Mouse (Mus musculus) liver, embryonic 14.5 days (tissue): ENCODE results near the gene Tnip2. TPM values are rescaled to one million over a fixed set of nuclear protein-coding genes. Genes with fewer than 3 reads are reported as not detected.
A peak's percentile ranks its signal among the peaks of the same experiment; 100 is the strongest.

Source experiments
- ATAC-seq: fragments of 200-750 bp; cut with Nextera tagmentation; 2 replicates; pipeline ENCODE4 v1.8.0; 2017; ENCODE audit warnings: moderate number of reproducible peaks, mild to moderate bottlenecking, moderate library complexity; ENCODE audit not compliant: insufficient read depth
- DNase-seq, 3 experiments: peaks; one replicate each; pipeline ENCODE4 v3.0.0-alpha.2; 2012 to 2013; ENCODE audit warnings: low read depth in 3 of 3, low spot score in 3 of 3
- H3K27ac ChIP-seq: fragments of 300-500 bp; sonication (generic); 2 replicates; pipeline ENCODE4 v1.5.1; 2014; ENCODE audit warnings: moderate library complexity, mild to moderate bottlenecking, control low read depth, inconsistent platforms
- H3K27me3 ChIP-seq: fragments of 300-500 bp; sonication (generic); 2 replicates; pipeline ENCODE4 v1.6.1; 2014; ENCODE audit warnings: mild to moderate bottlenecking, low read length, moderate library complexity; ENCODE audit not compliant: control insufficient read depth, insufficient read depth
- H3K36me3 ChIP-seq: fragments of 300-500 bp; sonication (generic); replicated peaks from 2 replicates; pipeline ENCODE4 v1.6.1; 2014; ENCODE audit warnings: low read depth; ENCODE audit not compliant: control insufficient read depth, insufficient read depth
- H3K4me1 ChIP-seq, 2 experiments: fragments of 200-500 bp in 1 of 2; fragments of 300-500 bp in 1 of 2; sonication (generic) in 1 of 2; replicated peaks; 2 replicates each; pipeline ENCODE4 v1.6.1; 2012 to 2014; ENCODE audit warnings: antibody characterized with exemption in 1 of 2, inconsistent platforms in 1 of 2, low read length in 1 of 2; ENCODE audit not compliant: control insufficient read depth in 2 of 2, insufficient read depth in 2 of 2
- H3K4me2 ChIP-seq: fragments of 300-500 bp; sonication (generic); 2 replicates; pipeline ENCODE4 v1.6.1; 2014; ENCODE audit warnings: low read depth, mild to moderate bottlenecking, control low read depth, moderate library complexity
- H3K4me3 ChIP-seq, 2 experiments: fragments of 200-500 bp in 1 of 2; fragments of 300-500 bp in 1 of 2; sonication (generic) in 1 of 2; 2 replicates each; pipeline ENCODE4 v1.5.1; 2012 to 2014; ENCODE audit warnings: low read depth in 2 of 2, low read length in 2 of 2, mild to moderate bottlenecking in 2 of 2, control low read depth in 1 of 2, inconsistent platforms in 1 of 2, moderate library complexity in 1 of 2; ENCODE audit not compliant: insufficient read depth in 1 of 2
- H3K9ac ChIP-seq: fragments of 300-500 bp; sonication (generic); replicated peaks from 2 replicates; pipeline ENCODE4 v1.6.1; 2014; ENCODE audit warnings: mild to moderate bottlenecking, control low read depth, moderate library complexity
- H3K9me3 ChIP-seq: fragments of 300-500 bp; sonication (generic); 2 replicates; pipeline ENCODE4 v1.6.1; 2016; ENCODE audit warnings: low read length, mixed read lengths; ENCODE audit not compliant: control insufficient read depth
- CTCF ChIP-seq: IDR thresholded peaks from 2 replicates; pipeline ENCODE4 v1.5.1; 2016; ENCODE audit warnings: antibody characterized with exemption, low read depth, control low read depth
- EP300 ChIP-seq: IDR thresholded peaks from 2 replicates; pipeline ENCODE4 v1.6.1; 2016; ENCODE audit warnings: antibody characterized with exemption, low read depth
- WGBS: fragments of 180-500 bp; shearing (Covaris S2); extraction: QIAGEN DNeasy Blood & Tissue Kit; methylation state at CpG from one replicate; pipeline ENCODE4 v1.1.7; 2014; ENCODE audit not compliant: insufficient replicate concordance; 5-methylcytosine and 5-hydroxymethylcytosine counted together
- polyA plus RNA-seq, 2 experiments: library from polyadenylated mRNA; depleted of rRNA in 1 of 2; stranded (reverse) in 1 of 2; unstranded in 1 of 2; fragments of >200 nt; fragmentation: Nextera tagmentation in 1 of 2; extraction: Ambion mirVana in 1 of 2; gene quantifications; 2 replicates each; pipeline versions ENCODE4 v1.2.1 to v1.2.3; 2012 to 2014

Tnip2 gene
- polyA plus RNA-seq, 2 experiments = 3.2 to 5.0 TPM

DNA sequence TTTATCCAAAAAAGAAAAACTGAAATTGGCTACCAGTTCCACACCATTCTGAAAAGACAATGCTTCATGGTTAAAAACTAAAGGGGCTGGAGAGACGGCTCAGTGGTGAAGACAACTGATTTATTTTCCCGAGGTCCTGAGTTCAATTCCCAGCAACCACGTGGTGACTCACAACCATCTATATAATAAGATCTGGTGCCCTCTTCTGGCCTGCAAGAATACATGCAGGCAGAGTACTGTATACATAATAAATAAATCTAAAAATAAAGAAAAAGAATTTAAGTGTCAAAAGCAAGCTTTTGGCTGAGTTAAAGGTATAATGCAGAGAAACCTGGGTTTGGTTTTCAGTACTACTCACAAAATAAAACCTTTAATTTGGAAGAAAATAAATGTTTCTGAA lies 32.9 kb downstream of the Tnip2 start:
- Histone ChIP-seq H3K9ac (no peak overlapping the region), H3K9me3 (no peaks in the 10 kb centered on the region), H3K4me1 (no peaks in the 10 kb centered on the region), H3K4me2 (no peak overlapping the region), H3K27ac (no peak overlapping the region), H3K4me3 (no peak overlapping the region), H3K36me3 (peaks cover 8% of the 10 kb centered on the region), H3K27me3 (no peaks in the 10 kb centered on the region)
- peak; percentile 27; the same call in 1 of the 2 replicates for TF ChIP-seq CTCF
- TF ChIP-seq EP300 = no peak
- 78% methylated on average over 3 of the region's 3 CpGs for WGBS
- ATAC-seq (no peak), DNase-seq (no peak)

DNA sequence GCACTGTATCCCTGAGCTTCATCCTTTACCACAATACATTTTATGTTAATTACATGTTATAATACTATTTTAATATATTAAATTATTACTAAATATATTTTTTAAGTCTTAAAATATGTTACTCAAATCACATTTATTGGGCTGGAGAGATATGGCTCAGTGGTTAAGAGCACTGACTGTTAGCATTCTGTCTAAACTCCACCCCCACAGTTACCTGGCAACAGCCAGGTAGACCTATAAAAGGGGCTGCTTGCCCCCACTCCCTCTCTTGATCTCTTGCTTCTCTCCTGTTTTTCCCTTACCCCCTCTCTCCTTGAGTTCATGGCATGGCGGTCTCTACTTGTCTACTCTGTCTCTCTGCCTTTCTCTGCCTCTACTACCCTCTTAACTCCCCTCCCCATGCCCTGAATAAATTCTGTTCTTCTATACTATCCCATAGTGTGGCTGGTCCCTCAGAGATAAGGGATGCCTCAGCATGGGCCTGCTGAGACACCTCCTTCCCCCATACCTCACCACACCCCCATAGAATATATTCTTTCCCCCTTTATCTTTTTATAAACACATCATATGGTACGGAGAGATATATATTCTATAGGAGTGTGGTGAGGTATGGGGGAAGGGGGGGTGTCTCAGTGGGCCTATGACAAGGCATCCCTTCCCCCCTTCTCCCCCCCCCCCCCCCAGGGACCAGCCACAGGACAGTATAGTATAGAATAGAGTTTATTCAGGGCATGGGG lies 45.6 kb downstream of the Tnip2 start:
- Histone ChIP-seq H3K9me3 (no peaks in the 10 kb centered on the region), H3K4me3 (no peak overlapping the region), H3K36me3 (peaks cover 29% of the 10 kb centered on the region), H3K27me3 (no peaks in the 10 kb centered on the region), H3K9ac (no peak overlapping the region; the same call in 1 of the 2 replicates), H3K4me2 (peak overlapping the region; percentile 49), H3K27ac (peak overlapping the region; percentile 65), H3K4me1 (peaks cover 19% of the 10 kb centered on the region in 2 experiments)
- TF ChIP-seq EP300 (peak; percentile 82), CTCF (no peak)
- ATAC-seq (peak; percentile 99), DNase-seq (peak; percentile 66 to 68 (median 68))
- WGBS = 15% methylated on average over 2 of the region's 2 CpGs

DNA sequence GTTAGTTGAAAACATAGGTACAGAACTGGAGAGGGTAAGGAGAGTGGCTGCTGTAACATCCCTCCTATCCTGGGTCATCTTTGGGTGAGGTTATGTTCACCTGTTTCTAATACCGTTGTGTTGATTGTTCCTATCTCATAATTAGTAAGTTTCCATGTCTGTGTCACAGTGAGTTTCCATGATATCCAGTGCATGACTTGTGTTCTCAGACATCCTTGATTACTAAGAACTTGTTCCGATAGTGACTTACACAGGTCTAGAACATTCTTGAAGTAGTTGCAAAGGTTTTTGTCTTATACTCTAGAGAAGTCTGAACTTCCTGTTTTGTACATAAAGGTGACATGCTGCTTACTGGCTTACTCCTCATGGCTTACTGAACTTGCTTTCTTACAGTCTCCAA lies 47.1 kb downstream of the Tnip2 start:
- WGBS = 90% methylated on average over 2 of the region's 2 CpGs
- H3K4me3 ChIP-seq = no peak overlapping the region
- peaks cover 35% of the 10 kb centered on the region for H3K36me3 ChIP-seq
- TF ChIP-seq CTCF (no peak), EP300 (no peak)
- DNase-seq (no peak), ATAC-seq (no peak)
- no peak overlapping the region for H3K4me2 ChIP-seq
- H3K27me3 ChIP-seq = no peaks in the 10 kb centered on the region
- H3K9ac ChIP-seq = no peak overlapping the region
- no peak overlapping the region for H3K27ac ChIP-seq
- H3K9me3 ChIP-seq = no peaks in the 10 kb centered on the region
- peaks cover 19% of the 10 kb centered on the region in 2 experiments for H3K4me1 ChIP-seq

DNA sequence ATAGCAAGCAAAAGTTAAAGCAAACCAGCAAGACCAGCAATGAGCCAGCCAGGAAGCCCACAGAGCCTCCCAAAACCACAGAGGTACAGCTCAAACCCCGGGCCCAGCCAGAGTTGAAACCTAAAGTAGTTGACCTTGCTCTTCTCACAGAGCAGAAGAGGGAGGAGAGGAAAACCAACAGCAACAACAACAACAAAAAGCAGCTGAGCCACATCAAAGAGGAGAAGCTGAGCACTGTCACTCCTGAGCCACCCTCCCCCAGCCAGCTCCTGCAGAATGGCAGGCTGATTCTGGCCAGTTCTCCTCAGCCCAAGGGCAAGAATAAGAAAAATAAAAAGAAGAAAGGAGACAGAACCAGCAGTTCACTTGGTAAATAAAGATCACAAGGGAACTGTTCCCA lies 47.7 kb downstream of the Tnip2 start:
- TF ChIP-seq EP300 (no peak), CTCF (no peak)
- no peaks in the 10 kb centered on the region for H3K9me3 ChIP-seq
- no peak overlapping the region for H3K4me2 ChIP-seq
- no peak overlapping the region for H3K9ac ChIP-seq
- 17% methylated on average over 1 of the region's 1 CpGs for WGBS
- no peak overlapping the region for H3K4me3 ChIP-seq
- H3K4me1 ChIP-seq = peaks cover 19% of the 10 kb centered on the region in 2 experiments
- no peak for ATAC-seq
- H3K27ac ChIP-seq = no peak overlapping the region
- H3K27me3 ChIP-seq = no peaks in the 10 kb centered on the region
- no peak for DNase-seq
- H3K36me3 ChIP-seq = peaks cover 39% of the 10 kb centered on the region

DNA sequence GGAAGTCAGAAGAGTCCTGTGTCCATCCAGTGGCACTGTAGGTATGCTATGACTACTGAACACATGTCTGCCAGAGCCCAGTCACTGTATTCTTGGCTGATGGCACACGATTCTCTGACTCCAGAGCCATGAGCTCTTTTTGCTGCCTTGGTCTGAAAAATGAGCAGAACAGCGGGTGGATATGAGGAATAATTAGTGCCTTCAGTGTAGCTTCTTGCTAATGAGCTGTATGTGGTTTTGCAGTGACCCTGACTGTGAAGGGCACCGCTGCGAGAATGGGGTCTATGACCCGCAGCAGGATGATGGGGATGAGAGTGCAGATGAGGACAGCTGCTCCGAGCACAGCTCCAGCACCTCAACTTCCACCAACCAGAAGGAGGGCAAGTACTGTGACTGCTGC lies 52.0 kb downstream of the Tnip2 start:
- 81% methylated on average over 6 of the region's 6 CpGs for WGBS
- ATAC-seq = no peak
- peaks cover 59% of the 10 kb centered on the region for H3K36me3 ChIP-seq
- H3K4me1 ChIP-seq = 0 out of 4 replicates have a peak, but pooled peaks cover 0 to under 1% of the 10 kb centered on the region in 2 experiments
- H3K9ac ChIP-seq = no peak overlapping the region
- no peak overlapping the region for H3K4me3 ChIP-seq
- no peak overlapping the region for H3K27ac ChIP-seq
- DNase-seq = no peak
- H3K27me3 ChIP-seq = no peaks in the 10 kb centered on the region
- TF ChIP-seq EP300 = no peak
- TF ChIP-seq CTCF = no peak
- H3K9me3 ChIP-seq = no peaks in the 10 kb centered on the region
- H3K4me2 ChIP-seq = no peak overlapping the region
